Mouse (Mus musculus): ENCODE data around the gene Hao1.

Gene Hao1

DNA sequence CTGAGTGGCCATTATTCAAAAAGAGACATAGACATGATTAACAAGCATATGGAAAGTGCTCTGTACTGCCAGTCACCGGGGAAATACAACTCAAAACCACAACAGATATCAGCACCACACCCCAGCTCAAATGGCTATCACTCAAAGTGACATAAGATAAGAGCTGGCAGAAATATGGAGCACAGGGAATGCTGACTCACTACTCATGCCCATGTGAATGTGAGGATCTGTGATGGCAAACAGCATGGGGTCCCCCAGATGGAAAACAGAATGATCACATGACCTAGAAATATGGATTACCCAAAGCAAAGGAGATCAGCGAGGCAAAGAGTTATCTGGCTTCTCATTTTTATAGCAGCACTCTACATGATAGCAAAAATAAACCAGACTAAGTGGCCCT lies 89.0 kb downstream of the Hao1 start:
- DNase-seq (ENCODE audit: low spot score in 2 of 2): no peak

DNA sequence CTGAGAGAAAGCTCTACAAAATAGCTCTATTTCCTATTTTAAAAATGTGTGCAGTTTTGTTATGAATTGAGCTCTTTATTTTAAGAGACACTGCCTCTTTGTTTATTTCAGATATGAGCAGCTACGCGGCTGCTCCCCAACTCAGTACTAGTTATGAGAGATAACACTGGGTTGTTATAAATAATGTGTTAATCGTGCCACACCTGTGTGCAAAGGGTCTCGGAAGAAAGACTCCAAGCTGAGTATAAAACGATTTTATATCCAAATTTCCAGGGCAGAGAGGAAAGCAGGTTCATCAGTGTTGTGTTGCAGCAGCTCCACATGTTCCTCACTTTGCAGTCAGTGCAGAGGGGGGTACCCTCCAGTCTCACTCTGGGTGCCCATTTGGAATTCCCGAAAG lies 91.8 kb downstream of the Hao1 start:
- no peak for DNase-seq (ENCODE audit: low spot score in 2 of 2)

DNA sequence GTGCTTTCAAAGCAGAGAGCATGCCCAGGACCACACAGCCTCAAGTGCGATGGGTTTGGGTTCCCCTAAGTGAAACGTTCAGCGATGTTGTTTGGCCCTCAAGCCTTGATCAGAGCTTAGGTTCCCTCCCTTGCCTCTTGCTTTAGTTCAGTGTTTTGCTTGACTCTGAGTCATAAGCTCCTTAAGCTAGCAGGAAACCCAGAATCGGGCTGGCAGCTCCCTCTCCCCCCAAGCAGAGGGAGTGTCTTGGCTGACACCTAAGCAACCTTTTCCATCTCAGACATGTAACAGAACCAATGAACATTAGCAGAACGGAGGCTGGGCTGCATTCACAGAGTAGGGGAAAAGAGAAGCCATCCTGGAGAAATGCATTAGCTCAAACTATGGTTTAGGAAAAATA lies 93.3 kb downstream of the Hao1 start:
- no peak for DNase-seq (ENCODE audit: low spot score in 2 of 2)

DNA sequence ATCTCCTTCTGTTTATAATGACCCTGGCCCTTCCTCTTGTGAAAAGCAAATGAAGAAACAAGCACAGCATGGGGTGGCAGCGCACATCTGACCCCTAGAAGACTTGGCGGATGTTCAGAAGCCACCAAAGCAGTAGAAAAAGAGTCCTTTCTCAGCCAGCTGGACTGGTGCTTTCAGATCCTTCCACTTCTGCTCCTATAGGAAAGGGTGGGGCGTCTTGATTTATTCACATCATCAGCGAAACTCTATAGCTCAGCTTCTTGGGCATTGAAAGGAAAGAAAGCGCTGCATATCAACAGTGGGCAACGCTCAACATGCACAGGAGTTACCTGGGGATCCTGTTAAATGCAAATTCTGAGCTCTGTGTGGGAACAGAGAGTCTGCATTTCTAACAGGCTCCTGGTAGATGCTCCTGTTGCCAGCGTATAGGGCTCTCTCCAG lies 98.1 kb downstream of the Hao1 start:
- no peak for DNase-seq (ENCODE audit: low spot score in 2 of 2)

DNA sequence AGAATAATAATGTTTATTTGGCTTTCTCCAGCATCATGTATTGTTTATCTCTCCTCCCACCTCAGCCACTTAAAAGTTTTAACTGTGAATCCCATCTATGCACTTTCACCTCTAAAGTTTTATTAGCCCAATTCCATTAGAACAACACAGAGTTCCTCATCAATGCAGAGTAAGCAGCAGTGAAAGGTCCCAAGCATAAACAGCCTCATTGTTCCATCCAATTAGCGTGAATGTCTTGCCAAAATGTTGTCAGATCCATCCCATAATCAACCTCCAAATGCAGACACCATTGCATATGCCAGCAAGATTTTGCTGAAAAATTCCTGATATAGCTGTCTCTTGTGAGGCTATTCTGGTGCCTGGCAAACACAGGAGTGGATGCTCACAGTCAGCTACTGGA lies 101.4 kb downstream of the Hao1 start:
- DNase-seq (ENCODE audit: low spot score in 2 of 2): no peak

DNA sequence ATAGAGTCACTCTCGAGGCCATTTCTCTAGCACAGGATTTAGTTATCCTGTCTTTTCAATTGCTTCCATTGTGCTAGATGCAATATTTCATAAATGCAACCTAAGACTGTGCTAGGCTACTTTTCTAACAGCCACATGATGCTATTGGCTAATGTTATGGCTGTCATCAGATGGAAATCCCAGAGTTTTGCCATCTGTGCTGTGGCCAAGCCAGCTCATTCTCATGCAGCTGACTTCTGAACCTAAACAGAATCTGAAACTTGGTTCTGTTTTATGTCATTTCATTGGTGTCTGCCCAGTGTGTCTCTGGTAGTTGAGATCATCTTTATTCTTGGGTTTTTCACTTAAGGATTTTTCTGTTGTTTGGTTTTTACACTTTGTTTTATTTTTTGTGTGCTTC lies 103.2 kb downstream of the Hao1 start:
- no peak for DNase-seq (ENCODE audit: low spot score in 2 of 2)

All from spleen, postnatal 14 days (tissue).